Mouse (Mus musculus): ENCODE data around the gene Gm12169. TPM values are rescaled to one million over a fixed set of nuclear protein-coding genes. Genes with fewer than 3 reads are reported as not detected.
"Not testable (repeated sequence)": the region's sequence is repeated elsewhere in the genome, so short reads cannot be mapped to it uniquely, and the experiment has no call there.

Gene Gm12169
- not detected in 2 replicates for polyA plus RNA-seq (2015; fragmentation: Nextera tagmentation; extraction: Ambion mirVana)

DNA sequence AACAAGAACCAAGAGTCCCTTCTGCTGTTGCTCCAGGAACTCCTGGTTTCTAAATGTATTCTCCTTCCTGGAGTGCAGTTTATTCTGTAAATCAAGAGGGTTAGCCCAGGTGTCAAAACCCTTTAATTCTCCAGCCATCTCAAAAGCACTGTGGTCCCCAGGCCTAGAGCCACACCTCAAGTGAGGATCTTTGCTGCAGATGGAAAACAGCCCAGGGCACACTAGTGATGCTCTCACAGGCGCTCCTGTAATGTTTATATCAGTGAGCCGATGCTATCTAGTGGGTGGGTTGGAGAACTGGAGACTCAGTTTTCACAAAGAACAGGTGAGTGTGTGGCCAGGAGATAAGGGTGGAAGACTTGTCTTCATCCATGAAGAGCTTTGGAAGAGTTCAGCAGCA lies at the start of gene Gm12169:
Gene Gm12169, plus strand, starts transcription at position 301 of the 400 bp plus-strand sequence.
- ATAC-seq (replicated peaks; ENCODE audit: insufficient number of reproducible peaks, insufficient read depth, low FRiP score, low read depth): no peak
- Histone ChIP-seq H3K9ac (no peak within 1 kb of the TSS), H3K9me3 (replicated peaks) (no peaks in the 10 kb centered on the region), H3K27me3 (no peaks in the 10 kb centered on the region), H3K27ac (no peak within 1 kb of the TSS), H3K4me2 (no peak within 1 kb of the TSS), H3K4me1 (replicated peaks) (no peaks in the 10 kb centered on the region), H3K36me3 (no peaks in the 10 kb centered on the region), H3K4me3 (no peak within 1 kb of the TSS)
- 85% methylated on average over 2 of the region's 2 CpGs for WGBS

DNA sequence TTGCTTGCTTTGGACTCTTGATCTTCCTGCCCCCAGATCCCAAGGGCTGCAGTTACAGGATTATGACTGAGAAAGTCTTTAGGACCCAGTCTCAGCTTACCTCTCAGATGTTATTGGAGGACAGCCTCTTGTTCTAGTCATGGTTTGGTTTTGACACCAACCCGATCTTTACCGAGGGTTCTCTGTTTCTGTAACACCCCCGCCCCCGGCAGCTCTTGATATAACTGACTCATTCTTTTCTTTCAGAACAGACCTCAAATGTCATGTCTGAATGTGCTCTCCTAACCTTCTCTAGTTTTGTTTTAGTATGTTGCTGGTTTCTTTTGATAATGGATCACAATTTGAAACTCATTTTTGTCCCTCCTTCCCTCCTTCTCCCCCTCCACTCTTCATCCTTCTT lies 49.8 kb upstream of the Gm12169 start:
- 84% methylated on average over 4 of the region's 4 CpGs for WGBS
- H3K9me3 ChIP-seq (replicated peaks): no peaks in the 10 kb centered on the region
- no peak overlapping the region for H3K9ac ChIP-seq

DNA sequence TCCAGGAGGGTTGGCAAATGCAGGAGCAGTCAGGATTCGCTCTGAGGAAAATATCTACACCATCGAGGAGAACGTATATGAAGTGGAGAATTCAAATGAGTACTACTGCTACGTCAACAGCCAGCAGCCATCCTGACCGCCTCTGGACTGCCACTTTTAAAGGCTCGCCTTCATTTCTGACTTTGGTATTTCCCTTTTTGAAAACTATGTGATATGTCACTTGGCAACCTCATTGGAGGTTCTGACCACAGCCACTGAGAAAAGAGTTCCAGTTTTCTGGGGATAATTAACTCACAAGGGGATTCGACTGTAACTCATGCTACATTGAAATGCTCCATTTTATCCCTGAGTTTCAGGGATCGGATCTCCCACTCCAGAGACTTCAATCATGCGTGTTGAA lies 44.7 kb upstream of the Gm12169 start:
- no peaks in the 10 kb centered on the region for H3K27me3 ChIP-seq
- H3K36me3 ChIP-seq: no peaks in the 10 kb centered on the region
- no peak for ATAC-seq (replicated peaks; ENCODE audit: insufficient number of reproducible peaks, insufficient read depth, low FRiP score, low read depth)
- H3K27ac ChIP-seq: no peak overlapping the region
- no peak overlapping the region for H3K9ac ChIP-seq
- WGBS: 78% methylated on average over 9 of the region's 9 CpGs
- no peak overlapping the region for H3K4me2 ChIP-seq
- H3K9me3 ChIP-seq (replicated peaks): no peaks in the 10 kb centered on the region
- no peaks in the 10 kb centered on the region for H3K4me1 ChIP-seq (replicated peaks)
- H3K4me3 ChIP-seq: no peak overlapping the region

More for the DNA sequence above, 49.8 kb upstream of the Gm12169 start:
- Histone ChIP-seq H3K4me3 (no peak overlapping the region), H3K27ac (no peak overlapping the region), H3K4me1 (replicated peaks) (no peaks in the 10 kb centered on the region), H3K27me3 (no peaks in the 10 kb centered on the region), H3K36me3 (no peaks in the 10 kb centered on the region), H3K4me2 (no peak overlapping the region)
- ATAC-seq (replicated peaks; ENCODE audit: insufficient number of reproducible peaks, insufficient read depth, low FRiP score, low read depth): no peak

DNA sequence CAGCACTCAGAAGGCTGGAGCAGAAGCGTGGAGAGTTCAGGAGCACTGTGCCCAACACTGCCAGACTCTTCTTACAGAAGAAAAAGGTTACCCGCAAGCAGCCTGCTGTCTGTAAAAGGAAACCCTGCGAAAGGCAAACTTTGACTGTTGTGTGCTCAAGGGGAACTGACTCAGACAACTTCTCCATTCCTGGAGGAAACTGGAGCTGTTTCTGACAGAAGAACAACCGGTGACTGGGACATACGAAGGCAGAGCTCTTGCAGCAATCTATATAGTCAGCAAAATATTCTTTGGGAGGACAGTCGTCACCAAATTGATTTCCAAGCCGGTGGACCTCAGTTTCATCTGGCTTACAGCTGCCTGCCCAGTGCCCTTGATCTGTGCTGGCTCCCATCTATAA lies 43.5 kb upstream of the Gm12169 start:
- Histone ChIP-seq H3K4me1 (replicated peaks) (no peaks in the 10 kb centered on the region), H3K9ac (no peak overlapping the region), H3K4me3 (no peak overlapping the region), H3K9me3 (replicated peaks) (no peaks in the 10 kb centered on the region), H3K27me3 (no peaks in the 10 kb centered on the region), H3K36me3 (no peaks in the 10 kb centered on the region), H3K27ac (no peak overlapping the region), H3K4me2 (no peak overlapping the region)
- 74% methylated on average over 7 of the region's 7 CpGs for WGBS
- no peak for ATAC-seq (replicated peaks; ENCODE audit: insufficient number of reproducible peaks, insufficient read depth, low FRiP score, low read depth)

DNA sequence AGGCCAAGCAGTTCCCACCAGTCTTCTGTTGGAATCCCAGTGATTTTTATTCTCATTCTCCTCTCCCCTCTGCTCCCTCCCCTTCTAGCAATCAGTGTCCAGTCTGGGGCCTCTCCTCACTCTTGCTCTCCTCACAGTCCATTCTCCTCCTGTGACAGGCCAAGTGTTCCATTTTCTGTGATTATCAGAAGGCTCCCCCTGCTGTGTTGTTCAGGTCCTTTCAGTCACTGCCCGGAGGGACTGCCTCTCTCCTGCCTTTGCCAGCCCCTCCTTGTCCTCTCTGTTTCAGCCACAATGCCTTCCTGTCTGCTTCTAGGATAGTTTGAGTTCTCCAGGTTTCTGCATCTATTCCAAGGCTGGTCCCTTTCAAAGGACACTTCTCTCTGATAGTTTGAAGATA lies 35.8 kb upstream of the Gm12169 start:
- Histone ChIP-seq H3K4me3 (no peak overlapping the region), H3K36me3 (no peaks in the 10 kb centered on the region), H3K4me1 (replicated peaks) (no peaks in the 10 kb centered on the region), H3K9me3 (replicated peaks) (no peaks in the 10 kb centered on the region), H3K9ac (no peak overlapping the region), H3K27ac (no peak overlapping the region), H3K4me2 (no peak overlapping the region), H3K27me3 (no peaks in the 10 kb centered on the region)
- WGBS: 32% methylated on average over 1 of the region's 1 CpGs
- no peak for ATAC-seq (replicated peaks; ENCODE audit: insufficient number of reproducible peaks, insufficient read depth, low FRiP score, low read depth)

DNA sequence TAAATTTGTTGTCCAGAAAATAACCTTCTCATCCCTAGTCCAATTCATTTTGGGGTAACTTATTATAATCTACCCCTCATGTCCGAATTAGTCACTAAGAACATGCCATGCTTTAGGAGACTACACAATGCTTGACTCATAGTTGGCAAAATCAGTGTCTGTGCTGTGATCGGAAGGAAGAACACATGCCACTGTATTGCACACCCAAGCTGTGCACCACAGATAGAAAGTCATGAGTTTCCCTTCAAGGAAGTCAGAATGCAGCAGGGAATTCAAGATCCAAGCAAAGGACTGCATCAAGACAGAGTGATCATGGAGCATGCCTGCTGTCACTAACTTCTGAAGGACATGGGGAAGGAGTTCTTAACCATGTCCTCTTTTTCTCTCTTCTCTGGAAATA lies 35.4 kb upstream of the Gm12169 start:
- ATAC-seq (replicated peaks; ENCODE audit: insufficient number of reproducible peaks, insufficient read depth, low FRiP score, low read depth): no peak
- H3K9ac ChIP-seq: no peak overlapping the region
- H3K4me1 ChIP-seq (replicated peaks): no peaks in the 10 kb centered on the region
- H3K27me3 ChIP-seq: no peaks in the 10 kb centered on the region
- no peak overlapping the region for H3K4me2 ChIP-seq
- H3K36me3 ChIP-seq: no peaks in the 10 kb centered on the region
- WGBS: 72% methylated on average over 2 of the region's 2 CpGs
- no peak overlapping the region for H3K4me3 ChIP-seq
- H3K27ac ChIP-seq: no peak overlapping the region
- no peaks in the 10 kb centered on the region for H3K9me3 ChIP-seq (replicated peaks)

DNA sequence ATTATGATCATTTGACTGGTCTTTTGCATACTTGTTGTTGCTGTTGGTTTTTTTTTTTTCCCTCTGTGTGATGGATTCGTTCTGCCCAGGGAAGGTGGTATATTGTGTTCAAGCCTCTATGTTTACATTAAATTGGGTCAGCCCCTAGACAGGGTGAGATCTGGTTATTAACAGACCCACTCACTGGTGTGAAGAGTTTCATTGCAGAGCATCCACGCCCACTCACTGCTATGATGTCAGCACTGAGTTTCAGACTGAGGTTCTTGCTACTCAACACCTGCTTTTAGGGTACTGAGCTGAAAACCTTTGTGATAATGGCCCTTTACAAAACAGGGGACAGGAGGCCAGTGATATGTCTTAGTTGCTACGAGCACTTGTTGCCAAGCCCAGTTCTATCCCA lies 16.9 kb upstream of the Gm12169 start:
- H3K27me3 ChIP-seq: no peaks in the 10 kb centered on the region
- no peak overlapping the region for H3K4me3 ChIP-seq
- no peaks in the 10 kb centered on the region for H3K4me1 ChIP-seq (replicated peaks)
- 46% methylated on average over 3 of the region's 3 CpGs for WGBS
- H3K9me3 ChIP-seq (replicated peaks): no peaks in the 10 kb centered on the region
- no peak overlapping the region for H3K4me2 ChIP-seq
- ATAC-seq (replicated peaks; ENCODE audit: insufficient number of reproducible peaks, insufficient read depth, low FRiP score, low read depth): no peak
- no peak overlapping the region for H3K9ac ChIP-seq
- H3K27ac ChIP-seq: no peak overlapping the region
- no peaks in the 10 kb centered on the region for H3K36me3 ChIP-seq

DNA sequence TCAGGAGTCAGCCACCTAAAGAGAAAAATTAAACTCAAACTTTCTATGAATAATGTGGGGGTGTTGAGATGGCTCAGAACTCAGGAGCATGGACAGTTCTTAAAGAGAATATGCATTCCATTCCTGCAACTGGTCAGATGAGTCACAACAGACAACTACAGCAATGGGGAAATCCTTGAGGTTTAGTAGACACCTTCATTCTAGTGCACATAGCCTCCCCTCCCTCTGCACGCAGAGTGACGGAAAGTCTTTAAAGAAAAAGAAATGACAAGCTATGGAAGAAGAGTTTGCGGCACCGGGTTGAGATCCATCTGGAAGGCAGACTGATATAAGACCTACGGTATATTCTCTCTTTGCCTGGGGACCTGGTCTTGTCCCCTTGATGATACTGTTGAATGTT lies 14.1 kb upstream of the Gm12169 start:
- WGBS: 92% methylated on average over 5 of the region's 5 CpGs

DNA sequence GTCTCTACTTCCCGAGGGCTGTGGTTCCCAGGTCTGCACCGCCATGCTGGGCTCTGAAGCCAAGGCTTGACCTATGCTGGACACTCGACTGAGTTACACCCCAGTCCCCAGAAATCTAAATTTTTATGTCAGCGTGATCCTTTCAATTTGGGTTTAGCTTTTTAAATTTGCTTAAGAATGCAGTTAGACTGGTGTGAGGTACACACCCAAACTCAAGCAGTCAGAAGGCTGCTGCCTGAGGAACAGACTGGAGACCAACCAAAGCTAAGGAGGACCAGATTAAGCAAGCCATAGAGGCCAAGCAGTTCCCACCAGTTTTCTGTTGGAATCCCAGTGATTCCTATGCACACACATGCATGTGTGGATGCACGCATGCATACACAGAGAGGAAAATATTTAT lies 2.7 kb upstream of the Gm12169 start:
- not testable (repeated sequence) for H3K9ac ChIP-seq; H3K36me3 ChIP-seq; ATAC-seq (replicated peaks; ENCODE audit: insufficient number of reproducible peaks, insufficient read depth, low FRiP score, low read depth); H3K4me3 ChIP-seq; H3K27ac ChIP-seq; H3K27me3 ChIP-seq; H3K4me1 ChIP-seq (replicated peaks); H3K9me3 ChIP-seq (replicated peaks); H3K4me2 ChIP-seq
- 78% methylated on average over 5 of the region's 5 CpGs for WGBS

More for the DNA sequence above, 14.1 kb upstream of the Gm12169 start:
- Histone ChIP-seq H3K27me3 (no peaks in the 10 kb centered on the region), H3K27ac (no peak overlapping the region), H3K4me1 (replicated peaks) (no peaks in the 10 kb centered on the region), H3K9ac (no peak overlapping the region), H3K9me3 (replicated peaks) (no peaks in the 10 kb centered on the region), H3K36me3 (no peaks in the 10 kb centered on the region), H3K4me2 (no peak overlapping the region), H3K4me3 (no peak overlapping the region)
- no peak for ATAC-seq (replicated peaks; ENCODE audit: insufficient number of reproducible peaks, insufficient read depth, low FRiP score, low read depth)

DNA sequence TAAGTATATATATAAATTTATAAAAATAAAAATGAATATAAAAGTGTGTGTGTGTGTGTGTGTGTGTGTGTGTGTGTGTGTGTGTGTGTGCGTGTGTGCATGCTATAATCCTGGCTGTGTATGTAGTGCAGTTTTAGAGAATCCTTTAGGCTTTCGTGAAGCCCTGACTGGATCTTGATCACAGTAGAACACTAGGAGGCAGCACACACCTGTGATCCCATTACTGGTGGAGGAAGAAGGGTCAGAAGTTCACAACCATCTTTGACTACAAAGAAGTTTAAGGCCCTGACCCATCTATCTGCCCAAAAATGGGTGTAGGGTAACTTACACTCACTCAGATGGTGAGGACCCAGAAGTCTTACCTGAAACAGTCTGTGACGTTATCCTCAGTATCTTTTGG lies 1.3 kb upstream of the Gm12169 start:
- Histone ChIP-seq H3K9me3 (replicated peaks) (no peaks in the 10 kb centered on the region), H3K4me1 (replicated peaks) (no peaks in the 10 kb centered on the region), H3K4me3 (no peak overlapping the region), H3K4me2 (no peak overlapping the region), H3K27ac (no peak overlapping the region), H3K36me3 (no peaks in the 10 kb centered on the region), H3K27me3 (no peaks in the 10 kb centered on the region), H3K9ac (no peak overlapping the region)
- WGBS: 73% methylated on average over 3 of the region's 3 CpGs
- no peak for ATAC-seq (replicated peaks; ENCODE audit: insufficient number of reproducible peaks, insufficient read depth, low FRiP score, low read depth)

DNA sequence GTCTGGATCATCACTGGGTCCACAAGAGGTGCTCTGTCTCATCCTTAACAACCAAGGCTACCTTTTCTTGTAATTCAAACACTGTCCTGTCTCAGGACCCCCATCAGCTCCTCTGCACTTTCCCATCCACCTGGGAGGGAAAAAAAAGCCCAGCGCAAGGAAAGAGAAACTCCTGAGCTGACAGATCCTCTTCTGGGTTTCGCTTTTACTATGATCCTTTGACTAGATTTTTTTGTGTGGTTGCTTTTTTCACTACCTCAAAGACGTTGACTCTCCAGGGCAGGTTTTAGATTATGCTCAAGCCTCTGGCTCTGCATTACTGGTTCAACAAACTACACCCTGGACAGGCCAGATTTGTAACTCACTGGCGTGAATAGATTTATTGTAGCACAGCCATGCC lies 6.1 kb downstream of the Gm12169 start:
- Histone ChIP-seq H3K4me1 (replicated peaks) (no peaks in the 10 kb centered on the region), H3K4me3 (no peak overlapping the region), H3K36me3 (no peaks in the 10 kb centered on the region), H3K27ac (no peak overlapping the region), H3K27me3 (no peaks in the 10 kb centered on the region), H3K4me2 (no peak overlapping the region), H3K9me3 (replicated peaks) (no peaks in the 10 kb centered on the region), H3K9ac (no peak overlapping the region)
- 79% methylated on average over 4 of the region's 4 CpGs for WGBS
- no peak for ATAC-seq (replicated peaks; ENCODE audit: insufficient number of reproducible peaks, insufficient read depth, low FRiP score, low read depth)

DNA sequence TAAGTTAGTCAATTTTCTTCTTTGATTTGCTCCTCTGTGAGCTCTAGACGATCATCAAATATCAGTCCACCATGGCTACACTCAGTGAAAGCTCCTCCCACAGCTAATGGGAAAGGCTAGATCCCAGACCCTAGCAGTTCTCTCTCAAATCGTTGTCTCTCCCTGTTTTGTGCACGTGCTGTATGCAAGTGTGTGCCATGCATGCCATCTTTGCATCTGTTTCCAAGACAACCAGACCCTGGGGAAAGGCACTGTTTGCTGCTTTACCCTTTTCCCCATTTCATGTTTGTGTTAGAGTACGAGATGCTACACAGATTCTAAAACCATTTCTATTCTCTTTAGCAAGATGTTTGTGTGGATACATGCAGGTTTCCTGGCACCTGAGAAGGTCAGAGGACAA lies 13.0 kb downstream of the Gm12169 start:
- no peak for ATAC-seq (replicated peaks; ENCODE audit: insufficient number of reproducible peaks, insufficient read depth, low FRiP score, low read depth)
- WGBS: 72% methylated on average over 4 of the region's 4 CpGs

More for the DNA sequence above, 13.0 kb downstream of the Gm12169 start:
- Histone ChIP-seq H3K36me3 (no peaks in the 10 kb centered on the region), H3K9me3 (replicated peaks) (no peaks in the 10 kb centered on the region), H3K27me3 (no peaks in the 10 kb centered on the region), H3K4me2 (no peak overlapping the region), H3K9ac (no peak overlapping the region), H3K27ac (no peak overlapping the region), H3K4me3 (no peak overlapping the region), H3K4me1 (replicated peaks) (no peaks in the 10 kb centered on the region)

Data from heart, embryonic 15.5 days (tissue).